Mouse (Mus musculus): ENCODE results near the gene Gm5591.
"Not testable (repeated sequence)": the region's sequence is repeated elsewhere in the genome, so short reads cannot be mapped to it uniquely, and the experiment has no call there.

Gm5591 gene

DNA sequence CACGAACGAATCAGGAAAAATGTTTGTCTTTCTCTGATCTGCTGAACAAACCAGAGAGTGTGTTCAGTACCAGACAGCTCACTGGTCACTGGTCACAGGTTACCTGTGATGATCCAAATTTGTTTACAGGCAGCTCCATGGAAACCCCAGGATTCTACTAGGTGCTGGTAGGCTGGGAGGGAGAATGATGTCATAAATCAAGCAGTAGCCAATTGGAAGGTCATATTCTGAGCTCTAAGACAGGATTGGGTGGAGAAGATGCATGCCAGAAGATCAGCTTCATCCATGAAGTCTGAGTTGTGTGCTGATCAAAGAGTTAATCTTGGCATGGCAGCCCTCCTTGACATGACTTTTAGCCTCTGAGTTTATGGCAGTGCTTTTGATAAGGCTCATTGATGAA, at the start of gene Gm5591:
Gm5591 (minus strand) TSS at position 101 of the 400 bp plus-strand sequence.
- DNase-seq (ENCODE audit: low spot score): not testable (repeated sequence)

- not testable (repeated sequence) for DNase-seq (ENCODE audit: low spot score)
Measured at GRCm38 (mm10) chr7:38488468-38488867, 39.5 kb downstream of the Gm5591 start.
